Comparison of ENCODE assay signal across 25 mouse cellular contexts in the genomic region with DNA sequence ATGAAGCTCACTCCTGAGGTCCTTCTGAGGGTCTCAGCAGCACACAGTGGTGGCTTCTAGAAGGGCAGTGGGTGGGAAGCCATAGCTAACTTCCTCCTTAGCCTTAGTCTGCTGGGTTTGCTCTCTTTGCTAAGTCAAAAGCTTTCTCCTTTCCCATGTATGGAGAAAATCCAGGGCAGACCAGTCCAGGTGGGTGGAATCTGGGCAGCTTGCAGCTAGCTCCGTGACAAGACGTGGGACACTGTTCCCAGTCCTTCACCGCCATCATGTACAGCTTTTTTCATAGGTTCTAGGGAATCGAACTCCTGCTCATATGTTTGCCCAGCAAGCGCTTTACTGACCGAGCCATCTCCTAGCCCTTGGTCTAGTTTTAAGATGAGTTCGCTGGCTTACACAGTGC.
"Had no signal": no experiment of that assay in that cellular context is flagged by ENCODE, and none has a peak within 500 bp of the region (broad histone marks: within the 10 kb centered on the region; RNA-seq: fewer than 3 reads in every experiment).

No protein-coding gene starts in this region.

- DNase-seq: forebrain, postnatal 0 days; gastrocnemius, postnatal 14 days; gastrocnemius, postnatal 36 days; heart, adult 11 months; heart, adult 2 months; heart, postnatal 14 days; heart, postnatal 36 days; kidney, adult 18-20 months; kidney, adult 8-10 months; kidney, postnatal 10 days; kidney, postnatal 25 days; kidney, postnatal 4 days; layer of hippocampus, postnatal 36 days; left cerebral cortex, postnatal 4 days had no signal

- ATAC-seq: forebrain, postnatal 0 days; hindbrain, postnatal 0 days; intestine, embryonic 15.5 days; intestine, postnatal 0 days had no signal

- H3K36me3 ChIP-seq: heart, embryonic 13.5 days; heart, embryonic 15.5 days; hindbrain, embryonic 13.5 days; hindbrain, embryonic 15.5 days; intestine, embryonic 15.5 days; limb, embryonic 13.5 days; limb, embryonic 15.5 days had no signal

- H3K9ac ChIP-seq: forebrain, postnatal 0 days; heart, embryonic 13.5 days; heart, embryonic 15.5 days; hindbrain, embryonic 13.5 days; hindbrain, embryonic 15.5 days; intestine, embryonic 15.5 days; limb, embryonic 13.5 days; limb, embryonic 15.5 days had no signal

- H3K4me1 ChIP-seq: heart, embryonic 13.5 days; heart, embryonic 15.5 days; intestine, embryonic 15.5 days; limb, embryonic 13.5 days; limb, embryonic 15.5 days had no signal

- H3K27ac ChIP-seq: heart, adult 2 months; heart, embryonic 13.5 days; heart, embryonic 15.5 days; hindbrain, embryonic 13.5 days; hindbrain, embryonic 15.5 days; hindbrain, postnatal 0 days; intestine, embryonic 15.5 days; layer of hippocampus, adult 2 months; limb, embryonic 13.5 days; limb, embryonic 15.5 days had no signal

- H3K4me3 ChIP-seq: heart, adult 2 months; heart, embryonic 13.5 days; heart, embryonic 15.5 days; hindbrain, embryonic 13.5 days; hindbrain, embryonic 15.5 days; intestine, embryonic 15.5 days; layer of hippocampus, adult 2 months; limb, embryonic 13.5 days; limb, embryonic 15.5 days had no signal

- H3K9me3 ChIP-seq: heart, embryonic 13.5 days; heart, embryonic 15.5 days; hindbrain, embryonic 13.5 days; hindbrain, embryonic 15.5 days; intestine, embryonic 15.5 days; limb, embryonic 13.5 days; limb, embryonic 15.5 days had no signal

- H3K4me2 ChIP-seq: heart, embryonic 11.5 days; heart, embryonic 13.5 days; heart, embryonic 15.5 days; hindbrain, embryonic 13.5 days; hindbrain, embryonic 15.5 days; intestine, embryonic 15.5 days; limb, embryonic 13.5 days; limb, embryonic 15.5 days had no signal

- H3K27me3 ChIP-seq: heart, embryonic 15.5 days; hindbrain, embryonic 13.5 days; hindbrain, embryonic 15.5 days; intestine, embryonic 15.5 days; limb, embryonic 13.5 days; limb, embryonic 15.5 days had no signal
